Mouse (Mus musculus) kidney, postnatal 10 days (tissue): ENCODE measurements around the gene Dlg2.

Experiments used
- DNase-seq: peaks from one replicate; pipeline ENCODE4 v3.0.0; 2021; ENCODE audit warnings: mixed read lengths

Dlg2 gene

DNA sequence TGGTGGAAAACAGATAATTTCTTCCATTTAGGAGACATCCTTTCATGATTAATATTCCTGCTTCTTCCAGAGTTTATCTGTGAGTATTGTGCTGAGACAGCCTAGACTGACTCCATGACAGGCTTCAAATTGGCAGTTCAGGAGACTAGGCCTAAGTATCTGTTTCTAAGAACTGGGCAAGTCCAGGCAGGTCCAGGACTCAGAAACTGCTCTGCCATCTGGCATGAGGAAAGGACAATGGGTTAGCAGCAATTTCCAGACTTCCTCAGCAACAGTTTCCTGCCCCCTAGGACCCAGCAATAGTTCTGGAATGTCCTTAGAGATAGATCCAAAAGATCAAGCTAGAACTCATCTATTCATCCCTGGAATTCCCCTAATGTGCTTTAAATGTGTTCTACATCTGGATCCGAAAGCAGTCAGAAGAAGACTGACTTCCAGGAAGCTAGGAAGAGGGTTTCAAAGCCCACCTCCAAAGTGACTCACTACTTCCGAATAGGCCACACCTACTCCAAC, 64.4 kb downstream of the Dlg2 start:
- no peak for DNase-seq

DNA sequence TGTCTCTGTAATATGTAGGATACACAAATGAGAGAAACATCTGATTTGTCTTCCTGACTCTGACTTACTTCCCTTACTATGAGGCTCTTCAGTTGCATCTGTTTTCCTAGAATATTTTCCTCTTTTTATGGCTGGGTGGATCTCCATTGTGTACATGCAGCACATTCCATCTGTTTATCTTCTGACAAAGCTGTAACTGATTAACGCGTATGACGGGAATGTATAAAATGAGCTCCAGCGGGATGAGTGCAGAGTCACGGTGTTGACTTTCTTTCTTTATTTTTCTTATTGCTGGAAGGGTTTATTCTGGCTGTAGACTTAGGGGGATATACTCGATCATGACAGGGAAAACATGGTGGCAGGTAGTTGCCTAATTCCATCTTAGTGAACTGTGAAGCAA, 76.9 kb downstream of the Dlg2 start:
- no peak for DNase-seq

DNA sequence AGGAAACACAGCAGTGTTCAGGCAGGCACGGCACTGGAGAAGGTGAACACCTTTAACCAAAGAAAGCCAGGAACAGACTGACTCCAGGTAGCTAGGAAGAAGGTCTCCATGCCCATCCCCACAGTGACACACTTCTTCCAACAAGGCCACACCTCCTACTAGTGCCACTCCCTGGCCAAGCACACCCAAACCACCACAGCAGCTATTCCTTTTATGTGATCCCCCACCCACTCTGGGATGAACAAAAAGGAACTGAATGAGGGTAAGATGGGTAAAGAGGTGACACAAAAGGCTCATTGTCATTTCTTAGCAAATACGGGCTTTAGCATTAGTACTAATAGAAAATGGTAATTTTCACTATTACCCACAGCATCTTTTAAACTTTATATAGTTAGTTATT, 77.9 kb downstream of the Dlg2 start:
- no peak for DNase-seq

DNA sequence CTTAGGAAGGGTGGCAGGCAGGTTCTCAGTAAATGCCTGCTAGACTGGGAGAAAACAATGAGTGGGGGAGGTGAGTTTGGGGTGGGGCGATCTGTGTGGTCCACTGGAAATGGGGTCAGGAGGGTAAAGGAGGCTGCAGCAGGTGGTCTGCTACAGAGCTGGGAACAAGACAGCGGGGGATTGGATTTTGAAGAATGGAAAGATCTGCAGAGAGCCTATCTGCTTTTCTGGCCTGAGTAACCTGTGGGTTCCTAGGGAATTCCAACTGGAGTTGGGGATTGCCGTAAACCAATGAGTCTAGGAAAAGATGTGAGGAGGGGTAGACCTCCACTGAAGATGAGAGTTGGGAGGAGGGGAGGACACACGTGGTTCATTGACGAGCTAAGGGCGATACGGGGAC, 92.7 kb downstream of the Dlg2 start:
- DNase-seq = no peak

DNA sequence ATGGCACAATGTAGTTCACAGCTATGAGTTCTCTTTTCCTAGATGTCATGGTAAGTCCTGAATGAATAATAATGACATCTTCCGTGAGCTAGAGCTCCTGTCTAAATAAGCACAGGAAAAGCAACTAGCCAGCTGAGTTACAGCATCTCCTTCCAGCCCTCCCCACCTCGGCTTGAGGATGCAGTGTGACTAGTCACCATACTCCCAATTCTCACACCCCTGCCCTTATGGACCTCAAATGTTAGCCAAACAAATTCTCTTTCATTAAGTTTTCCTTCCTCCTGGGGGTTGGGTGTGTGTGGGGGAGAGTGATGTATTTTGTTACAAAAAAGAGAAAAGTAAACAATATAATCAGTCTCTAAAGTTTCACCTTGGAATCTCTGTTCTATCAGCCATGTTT, 111.3 kb downstream of the Dlg2 start:
- DNase-seq = no peak

DNA sequence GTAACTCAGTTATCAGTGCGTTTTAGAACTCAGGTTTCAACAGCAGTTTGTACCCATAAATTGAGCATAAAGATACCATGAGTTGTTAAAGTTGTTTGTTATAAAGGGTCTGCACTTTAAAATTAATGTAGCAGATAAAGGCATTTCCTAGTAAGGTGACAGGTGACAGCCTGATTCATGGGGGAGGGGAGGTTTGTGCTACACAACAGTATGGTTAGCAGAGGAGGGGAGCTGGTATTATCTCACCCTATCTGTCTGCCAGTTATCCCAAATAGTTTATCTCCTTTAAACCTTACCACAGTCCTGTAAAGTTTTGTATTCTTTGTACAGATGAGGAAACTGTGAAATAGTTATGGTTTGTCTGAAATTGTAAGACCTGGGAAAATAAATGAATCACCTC, 111.8 kb downstream of the Dlg2 start:
- no peak for DNase-seq

DNA sequence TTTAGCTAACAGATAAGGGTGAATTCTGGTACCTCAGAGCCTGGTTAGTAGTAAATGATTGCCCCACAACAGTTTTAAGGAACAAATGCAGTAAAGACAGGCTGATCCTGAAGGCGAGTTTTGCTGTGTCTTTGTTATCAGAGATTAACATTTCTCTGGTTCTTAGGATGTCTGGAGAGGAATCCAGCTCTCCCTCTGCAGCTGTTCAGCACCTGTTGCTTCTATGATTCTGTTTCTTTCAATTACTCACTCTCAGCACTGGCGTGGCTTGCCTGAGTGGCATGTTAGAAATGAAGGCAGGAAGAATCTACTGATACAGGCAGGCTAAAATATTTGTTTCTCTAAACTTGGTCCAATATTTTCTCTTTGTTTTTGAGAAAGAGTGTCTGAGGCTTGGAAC, 133.3 kb downstream of the Dlg2 start:
- no peak for DNase-seq

DNA sequence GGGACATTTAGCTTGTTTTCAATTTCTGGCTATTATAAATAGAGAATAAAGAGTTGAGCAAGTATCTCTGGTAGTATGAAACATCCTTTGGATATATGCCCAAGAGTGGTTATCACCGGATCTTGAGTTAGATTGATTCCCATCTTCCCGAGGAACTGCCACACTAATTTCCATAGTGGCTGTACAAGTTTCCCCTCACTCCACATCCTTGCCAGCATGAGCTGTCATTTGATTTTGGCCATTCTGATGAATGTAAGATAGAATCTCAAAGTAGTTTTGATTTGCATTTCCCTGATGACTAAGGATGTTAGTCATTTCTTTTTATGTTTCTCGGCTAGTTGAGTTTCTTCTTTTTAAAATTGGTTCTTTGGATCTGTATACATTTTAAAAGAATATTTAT, 154.1 kb downstream of the Dlg2 start:
- DNase-seq = no peak

DNA sequence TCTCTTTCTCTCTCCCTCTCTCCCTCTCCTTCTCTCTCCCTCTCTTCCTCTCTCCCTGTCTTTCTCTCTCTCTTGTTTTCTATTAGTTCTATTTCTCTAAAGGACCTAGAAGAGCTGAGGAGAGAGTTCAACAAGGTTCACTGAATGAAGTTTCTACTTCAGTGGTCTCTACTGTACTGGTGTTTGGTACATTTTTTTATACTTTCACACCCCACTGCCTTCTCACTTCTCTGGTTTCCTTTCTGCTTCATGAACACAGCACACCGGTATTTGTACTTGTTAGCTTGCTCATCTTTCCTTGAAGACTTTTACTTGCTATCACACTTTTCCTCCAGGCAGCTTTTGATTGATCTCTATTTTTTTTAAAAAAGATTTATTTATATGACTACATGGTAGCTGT, 173.0 kb downstream of the Dlg2 start:
- no peak for DNase-seq

DNA sequence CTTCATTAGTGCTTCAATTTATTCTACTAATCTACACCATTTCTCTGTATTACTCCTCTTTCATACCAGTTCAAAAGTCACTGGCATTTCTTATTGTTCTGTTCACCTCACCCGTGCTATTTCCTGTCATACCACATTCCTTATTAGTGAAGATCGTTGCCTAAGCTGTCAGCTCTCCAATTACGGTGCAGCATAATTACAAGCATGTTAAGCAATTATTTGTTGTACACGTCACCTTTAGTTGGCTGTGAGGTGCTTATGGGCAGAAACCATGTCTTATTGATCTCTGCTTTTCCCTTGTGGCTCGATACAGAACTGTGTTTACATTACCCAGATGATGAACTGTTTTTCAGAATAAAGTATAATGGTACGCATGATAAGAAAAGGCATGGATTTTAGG, 174.7 kb downstream of the Dlg2 start:
- no peak for DNase-seq

DNA sequence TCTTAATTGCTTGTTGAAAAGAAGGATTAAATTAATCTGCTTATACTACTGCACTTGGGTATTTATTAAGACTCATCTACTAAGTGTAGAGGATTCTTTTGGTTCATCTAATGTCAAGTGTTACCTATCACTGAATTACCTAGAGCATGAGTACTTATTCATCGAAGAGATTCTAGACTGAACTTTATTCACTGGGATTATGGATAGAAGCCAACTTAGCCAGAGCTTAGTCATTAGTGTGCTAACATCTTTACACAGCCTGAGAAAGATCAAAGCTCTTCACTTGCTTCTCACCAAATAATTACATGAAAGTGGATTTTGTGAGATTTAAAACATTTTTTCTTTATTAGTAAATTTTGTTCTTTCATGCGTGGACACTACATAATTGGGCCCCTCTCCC, 175.1 kb downstream of the Dlg2 start:
- DNase-seq = no peak

DNA sequence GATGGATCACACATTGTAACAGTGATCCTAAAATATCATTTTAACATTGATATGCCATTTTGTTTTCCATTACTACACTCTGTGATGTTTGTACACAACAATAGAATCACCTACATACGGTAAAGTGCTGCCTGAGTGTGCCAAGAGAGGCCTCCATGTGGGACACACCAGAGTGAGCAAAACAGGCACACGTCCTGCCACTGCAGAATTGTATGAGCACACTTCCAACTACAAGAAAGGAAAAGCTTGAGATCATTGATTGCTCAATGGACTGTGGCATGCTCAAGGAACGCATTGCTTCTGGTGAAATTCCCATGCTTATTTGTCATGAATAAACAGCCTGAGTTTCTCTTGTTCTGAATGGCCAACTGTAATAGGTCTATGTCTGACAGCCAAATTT, 182.1 kb downstream of the Dlg2 start:
- DNase-seq = no peak

DNA sequence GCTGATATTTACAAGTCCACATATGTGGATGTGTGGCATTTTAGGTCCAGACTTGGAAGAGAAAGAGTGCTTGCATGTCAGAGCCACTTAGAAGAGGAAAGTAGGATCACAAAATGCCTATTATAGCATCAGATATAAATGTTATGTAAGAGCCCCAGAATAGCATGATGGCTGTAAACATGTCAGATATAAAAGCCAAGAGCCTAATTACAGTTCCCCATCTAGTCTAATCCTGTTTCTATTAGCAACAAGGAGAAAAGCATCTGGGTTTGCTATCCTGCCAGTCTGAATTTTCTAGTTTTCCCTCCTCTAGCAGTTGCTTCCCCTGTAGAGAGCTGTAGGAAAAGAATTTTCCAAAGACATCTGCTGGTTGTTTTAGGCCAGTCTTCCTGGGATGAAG, 217.6 kb downstream of the Dlg2 start:
- DNase-seq = no peak

DNA sequence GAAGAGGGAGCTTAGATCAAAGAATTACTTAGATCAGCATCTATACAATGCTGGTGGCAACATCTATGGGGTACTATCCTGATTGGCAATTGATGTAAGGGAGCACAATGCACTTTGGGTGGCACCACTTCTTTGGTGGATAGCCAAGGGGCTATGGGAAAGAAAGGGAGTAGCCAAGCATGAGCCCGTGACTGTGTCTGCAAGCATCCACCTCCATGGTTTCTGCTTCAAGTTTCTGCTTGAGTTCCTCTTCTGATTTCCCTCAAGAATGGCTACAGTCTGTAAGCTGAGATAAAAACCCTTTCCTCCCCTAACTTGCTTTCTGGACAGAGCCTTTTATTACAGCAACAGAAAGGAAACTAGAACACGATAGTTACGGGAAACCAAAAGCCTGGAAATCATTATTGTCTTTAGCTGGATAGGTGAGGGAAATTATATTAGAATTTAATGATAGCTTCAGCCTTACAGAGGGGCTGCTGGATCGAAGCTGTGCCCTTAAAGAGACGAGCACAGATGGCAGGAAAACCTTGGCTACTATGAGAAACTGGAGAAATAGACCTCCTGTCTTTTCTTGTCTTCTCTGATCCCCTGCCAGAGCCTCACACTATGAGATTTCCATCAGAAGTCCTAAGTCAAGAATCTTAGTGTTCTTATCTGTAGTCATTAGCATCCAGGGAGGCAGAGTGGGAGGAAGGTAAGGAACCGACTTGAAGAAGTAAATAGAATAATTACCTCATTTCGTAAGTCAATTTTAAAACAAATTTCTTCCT, 219.9 kb downstream of the Dlg2 start:
- no peak for DNase-seq

DNA sequence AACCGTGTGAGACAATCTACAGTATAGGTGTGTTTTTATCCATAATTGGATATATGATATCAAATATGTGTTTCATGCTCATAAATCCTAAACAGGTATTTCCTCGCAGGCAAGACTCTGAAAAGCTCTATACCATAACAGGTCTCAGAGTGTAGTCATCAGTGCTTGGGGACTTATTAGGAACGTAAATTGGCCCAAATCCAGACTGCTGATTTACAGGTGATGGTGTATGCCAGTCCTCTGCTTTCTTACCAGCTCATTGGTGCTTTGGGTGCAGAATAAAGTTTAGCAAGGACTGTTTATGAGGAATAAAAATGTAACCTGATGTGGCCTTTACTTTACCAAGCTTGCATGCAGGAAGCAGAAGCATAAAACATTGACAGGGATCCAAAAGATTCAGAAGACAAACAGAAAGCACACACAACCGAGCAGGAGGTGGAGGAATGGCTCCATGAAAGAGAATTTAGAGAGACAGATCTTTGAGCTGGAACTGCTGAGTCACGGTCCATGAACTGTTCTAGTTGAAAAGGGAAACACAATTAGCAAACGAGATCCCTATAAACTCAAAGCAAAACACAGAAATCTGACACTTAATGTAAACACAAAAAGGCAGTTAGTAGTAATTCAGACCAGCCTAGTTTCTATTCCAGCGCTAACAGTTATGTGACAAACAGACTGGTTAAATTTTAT, 226.8 kb downstream of the Dlg2 start:
- DNase-seq = peak; percentile 4

DNA sequence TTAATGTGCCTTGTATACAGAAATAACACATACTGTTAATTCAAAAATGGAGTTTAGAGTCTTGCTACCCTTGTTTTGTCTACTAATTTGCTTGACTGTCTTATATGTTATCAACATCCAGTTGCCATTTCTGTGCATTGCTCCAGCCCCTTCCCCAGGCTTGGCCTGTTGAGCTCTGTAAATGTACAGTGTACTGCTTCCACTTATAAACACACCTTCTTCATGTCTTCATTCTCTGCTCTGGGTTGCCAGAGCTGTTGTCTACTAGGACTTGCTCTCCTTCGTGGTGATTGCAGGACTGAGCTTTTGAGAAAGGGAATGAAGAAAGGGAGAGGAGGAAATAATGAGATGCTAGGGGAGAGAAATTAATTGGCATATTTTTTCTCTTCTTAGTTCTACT, 227.5 kb downstream of the Dlg2 start:
- DNase-seq = no peak

DNA sequence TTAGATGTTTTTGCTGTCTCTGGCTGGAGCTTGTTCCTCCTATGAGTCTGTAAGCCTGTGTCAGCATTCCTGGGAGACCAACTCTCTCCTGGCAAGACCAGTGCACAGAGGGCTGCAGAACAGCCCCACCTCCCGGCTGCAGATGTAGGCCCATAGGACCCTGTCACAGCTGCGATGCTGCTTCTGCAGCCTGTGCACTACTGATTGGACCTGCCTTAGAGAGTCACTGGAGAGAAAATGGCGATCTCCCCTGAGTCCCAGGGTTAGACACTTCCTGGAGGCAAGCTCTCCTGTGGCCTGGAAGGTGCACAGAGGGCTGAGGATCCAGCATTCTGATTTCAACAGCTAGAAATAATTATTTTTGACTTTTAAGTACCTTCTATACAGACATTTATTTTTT, 257.6 kb downstream of the Dlg2 start:
- peak; percentile 5 for DNase-seq

DNA sequence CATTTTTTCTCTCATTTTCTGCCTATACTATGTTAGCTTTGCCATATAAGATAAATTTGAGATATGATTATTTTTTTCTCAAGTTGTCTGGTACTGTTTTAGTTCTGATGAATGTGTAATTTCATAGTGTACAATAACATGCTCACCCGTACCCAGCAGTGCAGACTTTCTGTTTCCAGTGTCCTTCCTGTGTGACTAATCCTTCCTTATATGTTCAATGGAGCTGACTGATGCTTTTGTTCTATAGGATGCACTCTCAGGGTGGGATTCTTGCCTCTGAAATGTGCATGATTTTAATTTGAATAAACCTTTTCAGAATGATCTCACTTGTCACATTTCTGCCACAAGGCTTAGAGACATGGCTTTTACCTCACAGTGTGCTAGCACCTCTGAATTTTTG, 259.9 kb downstream of the Dlg2 start:
- DNase-seq = no peak

DNA sequence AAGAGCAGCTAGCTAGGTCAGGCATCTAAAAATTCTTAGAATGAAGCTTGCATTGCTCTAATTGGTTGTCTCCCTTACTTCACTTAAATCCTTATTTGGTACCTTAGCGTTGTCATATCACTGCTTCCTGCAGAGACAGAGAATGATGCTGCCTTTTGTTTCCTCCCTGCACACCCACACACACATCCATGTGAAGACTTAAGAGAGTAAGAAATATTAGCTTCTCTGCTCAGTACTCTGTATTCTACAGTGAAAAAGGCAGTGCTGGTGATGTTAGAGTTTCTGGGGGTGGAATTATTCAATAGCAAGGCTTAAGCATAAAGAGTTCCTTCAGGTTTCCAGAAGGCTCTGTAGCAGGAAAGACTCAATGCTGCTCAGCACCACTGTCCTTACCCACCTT, 272.2 kb downstream of the Dlg2 start:
- no peak for DNase-seq

DNA sequence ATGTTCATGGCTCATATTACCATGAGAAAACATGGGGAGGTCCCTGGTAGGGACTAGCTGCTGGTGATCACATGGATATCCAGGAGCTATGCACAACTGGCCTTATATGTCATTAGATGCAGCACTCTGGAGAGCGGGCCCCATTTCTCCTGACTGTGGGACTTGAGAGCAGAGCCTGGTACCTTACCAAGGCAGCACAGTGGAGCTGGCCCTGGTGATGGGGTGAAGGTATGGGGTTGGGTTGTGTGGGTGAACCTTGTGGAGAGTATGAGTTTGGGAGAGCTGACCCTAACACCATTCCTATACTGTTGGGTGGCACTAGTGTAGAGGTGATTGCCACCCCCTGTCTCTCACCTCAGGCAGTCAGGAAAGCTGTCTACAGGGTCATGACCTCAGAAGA, 311.5 kb downstream of the Dlg2 start:
- no peak for DNase-seq

DNA sequence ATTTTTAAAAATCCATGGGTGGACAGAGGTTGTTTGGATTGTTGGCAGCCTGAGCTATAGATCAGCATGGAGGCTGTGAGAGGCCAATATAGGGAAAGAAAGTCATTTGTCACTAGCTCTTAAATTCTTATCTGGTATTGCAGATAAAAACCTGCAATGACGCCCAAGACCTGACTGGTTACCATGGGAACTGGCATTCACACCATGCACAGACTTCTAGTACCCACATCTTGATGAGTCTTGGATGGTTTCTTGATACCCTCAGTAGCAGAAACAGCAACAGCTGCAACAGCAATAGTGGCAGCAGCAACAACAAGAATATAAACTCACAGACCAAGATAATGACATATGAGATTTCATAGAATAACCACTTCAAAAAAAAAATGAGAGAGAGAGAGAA, 315.1 kb downstream of the Dlg2 start:
- no peak for DNase-seq

DNA sequence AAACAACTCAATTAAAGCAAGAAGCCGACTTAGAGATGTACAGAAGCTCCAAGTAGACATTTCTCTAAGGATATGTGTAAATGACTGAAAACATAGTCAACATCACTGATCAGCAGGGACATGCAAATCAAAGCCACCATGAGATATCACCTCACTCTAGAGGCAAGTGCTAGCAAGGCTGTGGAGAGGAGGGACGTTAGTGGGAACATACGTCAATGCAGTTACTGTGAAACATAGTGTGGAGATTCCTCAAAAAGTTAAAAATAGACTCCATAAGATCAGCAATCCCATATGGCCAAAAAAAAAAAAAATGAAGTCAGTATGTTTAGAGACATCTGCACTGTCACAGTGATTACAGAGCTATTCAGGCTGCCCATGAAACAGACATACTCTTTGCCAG, 349.2 kb downstream of the Dlg2 start:
- DNase-seq = no peak

DNA sequence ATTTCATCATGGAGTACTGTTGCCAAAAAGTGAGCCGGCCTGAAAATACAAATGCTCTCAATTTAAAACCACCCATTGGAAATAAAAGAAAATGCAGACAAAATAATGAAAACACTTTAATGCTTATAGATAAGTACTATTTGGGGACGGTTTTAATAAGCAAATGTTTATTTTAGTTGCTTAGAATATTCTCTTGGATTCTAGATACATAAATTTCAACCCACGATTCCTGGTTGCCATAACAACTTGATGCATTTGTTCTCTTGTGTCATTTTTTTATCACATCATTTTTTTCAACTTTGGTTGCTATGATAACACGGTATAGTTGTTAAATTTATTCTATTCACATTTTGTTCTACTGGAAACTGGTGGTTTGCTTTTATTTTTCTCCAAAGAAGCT, 364.8 kb downstream of the Dlg2 start:
- DNase-seq = no peak
